Mouse (Mus musculus): Measurements from ENCODE around the gene Hist1h4i. TPM values are rescaled to one million over a fixed set of nuclear protein-coding genes. Genes with fewer than 3 reads are reported as not detected.

Hist1h4i gene
- polyA plus RNA-seq, 1 experiment from 2014 or later, result 30.2 TPM

DNA sequence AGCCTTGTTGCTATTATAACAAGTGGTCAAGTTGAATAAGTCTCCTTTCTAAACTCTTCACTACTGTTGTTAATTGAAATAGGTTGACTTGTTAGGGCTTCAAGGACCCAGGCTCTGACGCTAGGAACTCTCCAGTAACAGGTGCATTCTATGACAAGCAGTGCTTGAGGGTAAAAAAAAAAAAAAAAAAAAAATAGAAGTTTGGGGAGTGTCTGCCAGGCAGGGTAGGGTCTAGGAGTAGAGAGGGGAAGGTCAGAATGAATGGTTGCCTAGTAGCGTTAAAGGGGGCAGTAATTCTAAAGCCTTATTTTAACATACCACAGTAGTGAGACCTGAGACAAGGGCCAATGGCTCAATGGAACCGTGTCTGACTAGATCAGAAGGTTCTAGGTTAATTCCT is 42.8 kb downstream of the Hist1h4i start:
- 23% methylated on average over 3 of the region's 3 CpGs for WGBS
- Histone ChIP-seq H3K4me2 (ENCODE audit: low read depth, severe bottlenecking) (no peak overlapping the region), H3K4me1 (ENCODE audit: control insufficient read depth, insufficient read depth, low read length) (peaks cover 10% of the 10 kb centered on the region), H3K4me3 (ENCODE audit: low read depth, low read length) (no peak overlapping the region), H3K9ac (ENCODE audit: low read length) (no peak overlapping the region), H3K27me3 (ENCODE audit: control insufficient read depth, insufficient read depth, low read length) (peaks cover 67% of the 10 kb centered on the region), H3K36me3 (ENCODE audit: control insufficient read depth, insufficient read depth, low read length) (no peaks in the 10 kb centered on the region), H3K27ac (replicated peaks; ENCODE audit: low read depth, low read length) (no peak overlapping the region), H3K9me3 (ENCODE audit: control insufficient read depth, low read length) (no peaks in the 10 kb centered on the region)
- no peak for DNase-seq (ENCODE audit: low spot score)
- ATAC-seq (ENCODE audit: insufficient number of reproducible peaks, low FRiP score, low TSS enrichment, low read depth), result no peak

DNA sequence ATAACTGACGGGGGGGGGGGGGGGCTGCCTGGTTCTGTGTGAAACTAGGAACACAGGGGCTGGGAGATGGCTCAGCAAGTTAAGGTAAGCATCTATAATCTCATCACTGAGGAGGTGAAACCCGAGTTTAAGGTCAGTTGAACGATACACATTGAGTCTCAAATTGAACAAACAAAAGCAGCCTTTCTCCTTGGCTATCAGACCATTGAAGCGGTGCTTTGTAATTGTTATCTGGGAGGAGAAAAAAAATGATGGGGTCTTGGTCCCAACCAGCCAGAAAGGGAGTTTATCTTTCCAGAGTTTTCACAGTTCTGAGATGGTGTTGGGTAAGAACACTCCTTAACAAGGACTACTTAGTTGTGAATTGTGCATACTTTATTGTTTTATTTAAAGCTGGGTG is 43.3 kb downstream of the Hist1h4i start:
- H3K27me3 ChIP-seq (ENCODE audit: control insufficient read depth, insufficient read depth, low read length), result peaks cover 61% of the 10 kb centered on the region
- H3K36me3 ChIP-seq (ENCODE audit: control insufficient read depth, insufficient read depth, low read length), result no peaks in the 10 kb centered on the region
- H3K4me2 ChIP-seq (ENCODE audit: low read depth, severe bottlenecking), result no peak overlapping the region
- H3K4me3 ChIP-seq (ENCODE audit: low read depth, low read length), result no peak overlapping the region
- no peak overlapping the region for H3K27ac ChIP-seq (replicated peaks; ENCODE audit: low read depth, low read length)
- DNase-seq (ENCODE audit: low spot score) (no peak), ATAC-seq (ENCODE audit: insufficient number of reproducible peaks, low FRiP score, low TSS enrichment, low read depth) (no peak)
- no peaks in the 10 kb centered on the region for H3K9me3 ChIP-seq (ENCODE audit: control insufficient read depth, low read length)
- 12% methylated on average over 4 of the region's 4 CpGs for WGBS
- no peak overlapping the region for H3K9ac ChIP-seq (ENCODE audit: low read length)
- H3K4me1 ChIP-seq (ENCODE audit: control insufficient read depth, insufficient read depth, low read length), result peaks cover 10% of the 10 kb centered on the region

DNA sequence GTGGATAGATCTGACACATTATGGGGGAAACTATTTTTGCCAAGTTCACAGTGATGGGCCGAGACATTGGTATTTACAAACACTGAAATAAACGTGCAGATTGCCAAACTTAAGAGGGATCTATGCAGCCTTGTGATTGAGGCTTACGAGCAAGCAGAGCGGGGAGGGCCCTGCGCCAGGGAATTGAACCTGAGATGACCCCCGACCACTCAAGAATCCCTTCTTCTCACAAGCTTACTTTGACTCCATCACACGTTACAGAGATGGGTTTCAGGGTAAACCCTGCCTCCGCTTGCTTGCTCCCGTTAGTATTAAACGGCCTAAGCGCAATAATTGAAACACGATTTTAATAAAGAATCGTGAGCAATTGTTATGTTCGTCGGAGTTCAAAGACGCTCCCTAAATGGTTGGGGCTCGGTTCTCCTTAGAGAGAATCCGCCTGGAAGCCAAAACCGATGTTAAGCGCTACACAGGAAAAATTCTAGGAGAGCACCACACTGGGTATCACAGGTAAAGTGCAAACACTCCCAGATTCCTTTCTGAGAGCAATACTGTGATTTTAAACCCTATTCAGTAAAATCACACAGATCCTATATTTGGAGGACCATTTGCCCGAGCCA is 43.9 kb downstream of the Hist1h4i start:
- peak overlapping the region; percentile 23 for H3K4me3 ChIP-seq (ENCODE audit: low read depth, low read length)
- H3K9ac ChIP-seq (ENCODE audit: low read length), result no peak overlapping the region
- H3K27me3 ChIP-seq (ENCODE audit: control insufficient read depth, insufficient read depth, low read length), result peaks cover 60% of the 10 kb centered on the region
- peaks cover 10% of the 10 kb centered on the region for H3K4me1 ChIP-seq (ENCODE audit: control insufficient read depth, insufficient read depth, low read length)
- WGBS, result under 1% methylated on average over 21 of the region's 21 CpGs
- no peaks in the 10 kb centered on the region for H3K36me3 ChIP-seq (ENCODE audit: control insufficient read depth, insufficient read depth, low read length)
- ATAC-seq (ENCODE audit: insufficient number of reproducible peaks, low FRiP score, low TSS enrichment, low read depth) (no peak), DNase-seq (ENCODE audit: low spot score) (peak; percentile 49)
- peak overlapping the region; percentile 45 for H3K4me2 ChIP-seq (ENCODE audit: low read depth, severe bottlenecking)
- no peaks in the 10 kb centered on the region for H3K9me3 ChIP-seq (ENCODE audit: control insufficient read depth, low read length)
- no peak overlapping the region for H3K27ac ChIP-seq (replicated peaks; ENCODE audit: low read depth, low read length)

DNA sequence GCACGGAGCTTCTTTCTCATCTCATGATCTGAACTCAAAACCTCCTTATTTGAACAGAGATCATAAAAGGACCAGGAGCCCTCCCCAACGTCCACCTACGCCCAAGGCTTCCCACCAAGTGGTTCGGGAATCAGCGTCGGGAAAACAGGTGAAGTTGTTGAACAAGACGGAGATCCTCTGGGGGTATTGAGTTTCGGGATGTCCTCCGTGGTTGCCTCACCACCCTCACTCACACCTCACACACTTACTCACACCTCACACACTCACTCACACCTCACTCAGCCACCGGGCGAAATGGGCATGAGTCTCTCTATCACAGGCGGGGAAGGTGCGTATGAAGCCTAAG is 44.3 kb downstream of the Hist1h4i start:
- no peak overlapping the region for H3K27ac ChIP-seq (replicated peaks; ENCODE audit: low read depth, low read length)
- H3K27me3 ChIP-seq (ENCODE audit: control insufficient read depth, insufficient read depth, low read length), result peaks cover 55% of the 10 kb centered on the region
- no peak overlapping the region for H3K9ac ChIP-seq (ENCODE audit: low read length)
- DNase-seq (ENCODE audit: low spot score), result peak; percentile 54
- no peaks in the 10 kb centered on the region for H3K36me3 ChIP-seq (ENCODE audit: control insufficient read depth, insufficient read depth, low read length)
- peak overlapping the region; percentile 23 for H3K4me3 ChIP-seq (ENCODE audit: low read depth, low read length)
- ATAC-seq (ENCODE audit: insufficient number of reproducible peaks, low FRiP score, low TSS enrichment, low read depth), result no peak
- H3K9me3 ChIP-seq (ENCODE audit: control insufficient read depth, low read length), result no peaks in the 10 kb centered on the region
- H3K4me2 ChIP-seq (ENCODE audit: low read depth, severe bottlenecking), result peak overlapping the region; percentile 45
- H3K4me1 ChIP-seq (ENCODE audit: control insufficient read depth, insufficient read depth, low read length), result peaks cover 10% of the 10 kb centered on the region
- under 1% methylated on average over 13 of the region's 13 CpGs for WGBS

DNA sequence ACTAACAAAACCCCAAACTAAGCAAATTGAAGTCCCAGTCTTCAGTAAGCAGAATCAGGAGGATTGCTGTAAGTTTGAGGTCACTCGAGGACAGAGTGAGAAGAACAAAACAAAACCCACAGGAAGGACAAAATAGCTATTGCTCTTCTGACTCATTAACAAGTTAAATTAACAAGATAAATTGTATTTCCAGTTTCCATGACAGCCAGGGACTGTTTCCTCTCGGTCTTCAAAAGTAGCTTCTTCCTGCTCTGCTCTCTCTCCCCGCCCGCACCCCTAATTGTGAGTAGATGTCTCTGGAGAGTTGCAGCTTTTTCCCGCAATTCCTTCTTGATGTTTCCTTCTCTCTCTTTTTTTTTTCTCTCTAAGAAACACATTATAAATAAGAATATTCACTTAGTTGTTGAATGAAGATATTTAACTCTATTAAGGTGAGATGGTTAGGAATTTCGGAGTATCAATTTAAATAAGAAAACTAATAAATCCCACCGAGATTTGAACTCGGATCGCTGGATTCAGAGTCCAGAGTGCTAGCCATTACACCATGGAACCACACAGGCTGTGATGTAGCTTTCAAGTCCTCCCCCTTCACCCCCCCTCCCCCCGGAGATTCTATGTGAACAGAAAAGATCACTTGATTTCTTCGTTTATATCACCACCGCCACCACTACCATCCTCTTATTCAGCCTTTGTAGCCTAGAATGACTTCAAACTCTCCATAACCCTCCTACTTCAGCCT is 44.9 kb downstream of the Hist1h4i start:
- no peak overlapping the region for H3K27ac ChIP-seq (replicated peaks; ENCODE audit: low read depth, low read length)

DNA sequence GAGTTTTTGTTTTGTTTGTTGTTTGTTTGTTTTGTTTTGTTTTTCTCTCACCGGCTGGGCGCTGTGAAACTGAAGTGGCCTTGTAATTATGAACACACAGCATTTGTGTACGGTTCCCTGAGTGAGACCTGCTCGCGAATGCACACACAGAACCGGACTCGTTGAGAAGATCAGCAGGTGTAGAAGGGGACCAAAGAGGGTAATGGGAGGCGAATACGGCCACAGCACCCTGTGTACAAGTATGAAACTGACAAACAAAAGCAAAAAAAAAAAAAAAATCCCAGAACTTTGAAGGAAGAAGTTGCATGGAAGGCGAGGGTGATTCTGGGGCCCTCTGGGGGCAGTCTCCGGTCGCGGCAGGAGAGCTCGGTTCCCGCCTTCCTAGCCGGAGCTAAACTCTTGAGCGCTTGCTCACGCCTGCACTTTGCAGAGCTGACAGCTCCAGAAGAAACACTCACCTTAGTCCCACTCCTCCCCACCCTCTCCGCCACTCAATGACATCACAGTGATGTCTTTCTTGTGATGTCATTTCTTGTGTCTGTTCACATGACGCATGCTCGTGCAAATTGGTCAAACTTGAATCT is 45.7 kb downstream of the Hist1h4i start:
- Histone ChIP-seq H3K4me2 (ENCODE audit: low read depth, severe bottlenecking) (peak overlapping the region; percentile 56), H3K9ac (ENCODE audit: low read length) (no peak overlapping the region; the same call in 1 of the 2 replicates), H3K4me3 (ENCODE audit: low read depth, low read length) (peak overlapping the region; percentile 31), H3K27me3 (ENCODE audit: control insufficient read depth, insufficient read depth, low read length) (peaks cover 44% of the 10 kb centered on the region), H3K9me3 (ENCODE audit: control insufficient read depth, low read length) (no peaks in the 10 kb centered on the region), H3K27ac (replicated peaks; ENCODE audit: low read depth, low read length) (no peak overlapping the region), H3K4me1 (ENCODE audit: control insufficient read depth, insufficient read depth, low read length) (peaks cover 10% of the 10 kb centered on the region), H3K36me3 (ENCODE audit: control insufficient read depth, insufficient read depth, low read length) (no peaks in the 10 kb centered on the region)
- DNase-seq (ENCODE audit: low spot score) (peak; percentile 70), ATAC-seq (ENCODE audit: insufficient number of reproducible peaks, low FRiP score, low TSS enrichment, low read depth) (0 out of 2 replicates have a peak, but pooled peaks have one; percentile 13)
- whole genome bisulfite sequencing, result under 1% methylated on average over 21 of the region's 21 CpGs

More for the DNA sequence above, 44.9 kb downstream of the Hist1h4i start:
- peak overlapping the region; percentile 56 for H3K4me2 ChIP-seq (ENCODE audit: low read depth, severe bottlenecking)
- 2% methylated on average over 12 of the region's 12 CpGs for WGBS
- H3K9ac ChIP-seq (ENCODE audit: low read length), result no peak overlapping the region
- H3K4me1 ChIP-seq (ENCODE audit: control insufficient read depth, insufficient read depth, low read length), result peaks cover 10% of the 10 kb centered on the region
- no peak for ATAC-seq (ENCODE audit: insufficient number of reproducible peaks, low FRiP score, low TSS enrichment, low read depth)
- H3K27me3 ChIP-seq (ENCODE audit: control insufficient read depth, insufficient read depth, low read length), result peaks cover 51% of the 10 kb centered on the region
- no peaks in the 10 kb centered on the region for H3K9me3 ChIP-seq (ENCODE audit: control insufficient read depth, low read length)
- H3K36me3 ChIP-seq (ENCODE audit: control insufficient read depth, insufficient read depth, low read length), result no peaks in the 10 kb centered on the region
- peak; percentile 74 for DNase-seq (ENCODE audit: low spot score)
- H3K4me3 ChIP-seq (ENCODE audit: low read depth, low read length), result peak overlapping the region; percentile 31

DNA sequence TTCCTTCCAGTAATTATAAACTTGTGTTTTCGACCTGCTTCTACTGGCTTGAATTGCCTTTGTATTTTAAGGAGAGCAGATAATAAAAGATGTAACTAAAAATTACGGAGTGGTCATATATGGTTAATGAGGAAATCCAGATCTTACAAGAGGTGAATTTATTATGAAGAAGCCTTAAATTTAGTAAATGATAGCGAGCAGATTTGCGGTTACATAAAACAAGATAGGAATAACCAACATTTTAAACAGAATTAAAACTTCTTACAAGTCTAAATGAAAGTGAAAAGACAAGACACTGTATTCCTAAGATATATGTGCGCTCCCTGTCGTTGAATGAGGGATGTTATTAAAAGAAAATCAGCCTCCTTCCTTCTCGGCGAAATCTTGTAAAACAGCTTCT is 46.3 kb downstream of the Hist1h4i start:
- Histone ChIP-seq H3K4me3 (ENCODE audit: low read depth, low read length) (peak overlapping the region; percentile 31), H3K9me3 (ENCODE audit: control insufficient read depth, low read length) (no peaks in the 10 kb centered on the region), H3K9ac (ENCODE audit: low read length) (no peak overlapping the region; the same call in 1 of the 2 replicates), H3K36me3 (ENCODE audit: control insufficient read depth, insufficient read depth, low read length) (no peaks in the 10 kb centered on the region), H3K4me2 (ENCODE audit: low read depth, severe bottlenecking) (peak overlapping the region; percentile 56), H3K27ac (replicated peaks; ENCODE audit: low read depth, low read length) (no peak overlapping the region), H3K4me1 (ENCODE audit: control insufficient read depth, insufficient read depth, low read length) (peaks cover 10% of the 10 kb centered on the region), H3K27me3 (ENCODE audit: control insufficient read depth, insufficient read depth, low read length) (peaks cover 41% of the 10 kb centered on the region)
- ATAC-seq (ENCODE audit: insufficient number of reproducible peaks, low FRiP score, low TSS enrichment, low read depth) (no peak), DNase-seq (ENCODE audit: low spot score) (no peak)
- 4% methylated on average over 8 of the region's 8 CpGs for WGBS

DNA sequence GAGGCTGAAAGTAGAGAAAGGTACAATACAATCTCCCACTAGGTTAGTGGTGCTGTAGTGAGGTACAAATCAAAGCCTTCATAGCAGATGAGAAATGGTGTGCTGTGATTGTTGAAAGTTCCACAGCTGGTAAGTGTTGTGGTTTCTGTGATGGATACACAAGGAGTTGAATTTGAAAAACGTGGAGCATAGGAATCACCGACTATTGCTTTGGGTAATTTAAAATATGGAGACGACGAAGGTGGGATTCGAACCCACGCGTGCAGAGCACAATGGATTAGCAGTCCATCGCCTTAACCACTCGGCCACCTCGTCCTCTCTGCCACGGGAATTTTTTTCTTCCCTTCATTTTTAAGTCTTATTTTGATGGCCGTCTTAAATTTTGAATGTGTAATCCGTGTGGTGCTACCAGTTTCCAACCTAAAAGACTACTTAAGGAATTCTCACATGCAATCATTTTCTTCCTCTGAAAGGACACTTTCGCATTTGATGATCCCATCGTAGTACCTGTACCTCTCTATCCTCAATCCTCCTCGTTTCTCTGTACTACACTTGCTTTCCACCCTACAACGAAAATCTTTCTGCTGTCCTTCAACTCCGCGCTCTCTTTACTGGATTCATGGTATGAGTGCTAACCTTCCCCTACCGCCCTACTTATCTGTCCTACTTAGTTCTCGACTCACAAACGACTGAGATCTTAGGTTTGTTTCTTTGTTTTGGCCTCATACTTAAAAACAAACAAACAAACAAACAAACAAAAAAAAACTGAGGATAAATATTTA is 47.0 kb downstream of the Hist1h4i start:
- ATAC-seq (ENCODE audit: insufficient number of reproducible peaks, low FRiP score, low TSS enrichment, low read depth), result no peak

More for the DNA sequence above, 47.0 kb downstream of the Hist1h4i start:
- Histone ChIP-seq H3K9ac (ENCODE audit: low read length) (no peak overlapping the region), H3K4me2 (ENCODE audit: low read depth, severe bottlenecking) (no peak overlapping the region), H3K4me1 (ENCODE audit: control insufficient read depth, insufficient read depth, low read length) (peaks cover 10% of the 10 kb centered on the region), H3K4me3 (ENCODE audit: low read depth, low read length) (no peak overlapping the region), H3K27ac (replicated peaks; ENCODE audit: low read depth, low read length) (no peak overlapping the region), H3K27me3 (ENCODE audit: control insufficient read depth, insufficient read depth, low read length) (peaks cover 36% of the 10 kb centered on the region), H3K9me3 (ENCODE audit: control insufficient read depth, low read length) (no peaks in the 10 kb centered on the region), H3K36me3 (ENCODE audit: control insufficient read depth, insufficient read depth, low read length) (no peaks in the 10 kb centered on the region)
- peak; percentile 84 for DNase-seq (ENCODE audit: low spot score)
- under 1% methylated on average over 22 of the region's 22 CpGs for WGBS

All from limb, embryonic 11.5 days (tissue).